Mouse (Mus musculus) G1E (cell line): Measurements from ENCODE around the gene Trp63.

ENCODE experiments used
- CTCF ChIP-seq: IDR thresholded peaks from 2 replicates; pipeline ENCODE4 v1.5.1; 2012; ENCODE audit warnings: low read depth, low read length, inconsistent platforms, mixed read lengths
- GATA1 ChIP-seq: IDR thresholded peaks from 2 replicates; pipeline ENCODE4 v1.6.1; 2012; ENCODE audit warnings: borderline replicate concordance, low read length, inconsistent platforms, mixed read lengths
- GATA2 ChIP-seq: IDR thresholded peaks from 2 replicates; pipeline ENCODE4 v1.6.1; 2012; ENCODE audit warnings: low read depth, low read length, inconsistent platforms, borderline replicate concordance
- POLR2AphosphoS5 ChIP-seq: IDR thresholded peaks from 2 replicates; pipeline ENCODE4 v1.6.1; 2012; ENCODE audit warnings: low read depth, low read length, inconsistent platforms; ENCODE audit not compliant: insufficient replicate concordance
- TAL1 ChIP-seq: conservative IDR thresholded peaks from 2 replicates; pipeline ENCODE4 v1.6.1; 2012; ENCODE audit warnings: low read depth, low read length, inconsistent platforms, mixed read lengths

DNA sequence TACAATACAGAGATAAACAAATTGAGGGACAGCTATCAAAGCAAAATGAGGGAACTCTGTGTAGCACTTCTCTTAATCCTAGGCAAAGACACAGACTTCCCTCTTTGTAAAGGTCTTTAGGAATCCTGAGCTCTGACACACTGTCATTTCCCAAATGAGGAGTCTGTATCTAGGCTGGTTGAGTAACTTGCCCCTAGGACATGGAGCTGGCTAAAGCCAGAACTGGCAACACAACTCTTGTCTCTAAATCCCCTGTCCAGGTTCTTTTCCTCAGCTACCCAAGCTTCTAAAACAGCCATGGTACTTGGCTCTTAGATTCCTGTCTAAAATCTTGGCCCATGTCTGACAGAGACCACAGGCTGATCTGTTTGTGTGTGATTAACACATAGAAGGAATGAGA lies 116.1 kb downstream of the Trp63 start:
- no peak for TF ChIP-seq CTCF
- no peak for TF ChIP-seq GATA1
- no peak for TF ChIP-seq TAL1
- TF ChIP-seq GATA2 = no peak
- no peak for TF ChIP-seq POLR2AphosphoS5
